Mouse (Mus musculus): ENCODE data around the gene Tshb. TPM values are rescaled to one million over a fixed set of nuclear protein-coding genes. Genes with fewer than 3 reads are reported as not detected.

Tshb gene
- total RNA-seq, 2 experiments from 2014 or later: not detected

DNA sequence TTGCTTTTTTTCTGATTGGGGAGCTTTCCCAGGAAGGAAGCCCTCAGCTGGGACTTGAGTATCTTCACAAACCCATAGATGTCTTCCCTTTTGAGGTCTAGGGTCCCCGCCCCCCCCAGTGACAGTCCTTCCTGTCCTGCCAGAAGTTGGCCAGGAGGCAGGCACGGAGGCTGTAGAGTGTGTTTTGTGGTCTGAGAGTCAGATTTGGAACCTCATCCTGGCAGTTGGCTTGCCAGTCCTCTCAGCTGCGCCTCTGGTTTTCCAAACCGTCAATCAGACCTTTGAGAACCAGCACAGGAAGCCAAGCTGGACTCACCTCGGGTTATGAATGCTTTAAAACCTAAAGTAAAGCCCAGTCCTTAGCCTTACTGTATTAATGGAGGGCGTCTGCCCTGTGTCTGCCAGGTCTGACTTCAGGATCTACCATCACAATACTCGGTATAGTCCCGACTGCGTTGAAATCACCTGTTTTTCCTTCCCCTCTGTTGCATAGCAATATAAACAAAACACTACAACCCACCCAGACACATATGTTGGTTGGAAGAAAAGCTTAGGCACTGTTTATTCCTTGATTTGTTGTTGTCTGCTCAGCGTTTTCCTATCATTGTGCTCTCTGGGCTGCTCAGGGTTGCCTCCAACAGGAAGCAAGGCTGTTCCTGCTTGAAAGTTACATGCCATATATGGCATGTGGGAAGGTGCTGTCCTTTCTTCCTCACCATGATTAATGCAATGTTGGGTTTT, 44.2 kb downstream of the Tshb start:
- no peak for DNase-seq (ENCODE audit: low spot score in 2 of 2)

DNA sequence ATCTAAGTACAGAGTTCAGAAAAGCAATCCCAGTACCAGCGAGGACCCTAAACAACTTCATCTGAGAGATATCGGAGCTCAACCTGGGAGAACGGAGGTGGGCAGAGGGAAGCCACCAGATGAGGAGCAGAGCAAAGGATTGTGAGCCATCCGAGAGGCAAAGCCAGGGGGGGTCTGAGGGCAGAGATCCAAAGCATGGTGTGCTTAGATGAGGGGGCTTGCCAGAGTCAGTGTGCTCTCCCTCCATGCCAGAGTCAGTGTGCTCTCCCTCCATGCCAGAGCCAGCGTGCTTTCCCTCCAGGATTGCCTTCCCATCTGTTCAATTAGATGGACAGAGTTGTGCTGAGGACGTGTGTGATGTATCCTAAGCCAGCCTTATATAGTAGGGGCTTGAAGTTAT, 45.4 kb downstream of the Tshb start:
- no peak for DNase-seq (ENCODE audit: low spot score in 2 of 2)

DNA sequence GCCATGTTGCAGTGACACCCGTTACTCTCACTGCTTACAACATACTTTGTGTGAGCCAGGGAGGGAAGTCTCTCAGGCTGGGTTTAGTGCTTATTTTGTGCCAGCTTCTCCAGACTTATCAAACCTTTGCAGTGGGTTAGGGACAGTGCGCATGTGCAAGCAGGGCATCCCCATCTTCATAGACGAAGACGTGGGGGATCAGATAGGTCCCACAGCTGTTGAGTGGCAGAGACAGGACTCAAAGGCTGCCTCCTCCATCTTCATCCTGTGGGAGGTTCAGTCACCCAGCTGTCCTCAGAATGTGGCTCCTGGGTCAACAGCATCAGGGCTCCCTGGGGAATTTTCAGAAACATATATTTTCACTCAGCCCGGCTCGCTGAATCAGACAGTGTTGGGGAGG, 46.1 kb downstream of the Tshb start:
- DNase-seq (ENCODE audit: low spot score in 2 of 2): no peak

DNA sequence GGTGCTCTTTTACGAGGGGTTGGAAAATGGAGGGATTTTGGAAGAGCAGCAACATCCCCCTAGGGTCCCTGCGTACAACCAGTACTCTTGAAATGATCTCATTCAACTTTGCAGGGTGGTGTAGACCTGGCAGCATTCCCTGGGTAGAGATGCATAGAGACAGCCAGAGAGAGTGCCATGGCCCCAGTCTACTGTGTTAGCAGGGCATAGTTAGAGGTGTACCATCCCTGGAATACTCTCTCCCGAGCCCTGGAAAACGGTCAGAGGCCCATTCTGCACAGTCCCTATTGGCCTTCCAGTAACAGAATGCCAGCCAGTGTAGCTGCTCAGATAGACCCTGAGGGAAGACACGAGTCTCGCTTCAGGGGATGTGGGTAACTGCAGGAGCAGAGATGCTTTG, 46.9 kb downstream of the Tshb start:
- no peak for DNase-seq (ENCODE audit: low spot score in 2 of 2)

DNA sequence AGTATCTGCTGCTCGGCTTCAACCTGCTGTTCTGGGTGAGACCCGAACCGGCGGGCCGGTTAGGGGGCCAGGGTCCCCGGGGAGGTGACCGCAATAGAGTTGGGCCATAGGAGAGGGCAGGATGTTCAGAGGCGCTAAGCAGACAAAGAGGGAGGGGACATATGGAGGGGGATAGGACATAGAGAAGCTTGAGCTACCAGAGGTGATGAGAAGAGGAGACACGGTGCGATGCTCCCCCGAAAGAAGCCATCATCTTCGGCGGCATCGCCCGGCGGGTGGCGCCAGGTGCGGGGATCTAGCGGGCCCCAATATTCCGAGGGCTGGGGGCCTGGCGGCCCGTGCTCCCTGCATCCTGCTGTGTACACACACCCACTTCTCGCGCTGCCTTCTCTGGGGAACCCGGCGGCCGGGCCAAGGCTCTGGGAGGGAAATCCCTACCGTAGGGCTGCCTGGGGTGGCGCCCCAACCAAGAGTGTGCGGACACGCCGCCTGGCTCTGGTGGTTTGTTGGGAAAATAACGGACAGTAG, 47.4 kb downstream of the Tshb start:
- peak; percentile 39 to 54 for DNase-seq (ENCODE audit: low spot score in 2 of 2)

DNA sequence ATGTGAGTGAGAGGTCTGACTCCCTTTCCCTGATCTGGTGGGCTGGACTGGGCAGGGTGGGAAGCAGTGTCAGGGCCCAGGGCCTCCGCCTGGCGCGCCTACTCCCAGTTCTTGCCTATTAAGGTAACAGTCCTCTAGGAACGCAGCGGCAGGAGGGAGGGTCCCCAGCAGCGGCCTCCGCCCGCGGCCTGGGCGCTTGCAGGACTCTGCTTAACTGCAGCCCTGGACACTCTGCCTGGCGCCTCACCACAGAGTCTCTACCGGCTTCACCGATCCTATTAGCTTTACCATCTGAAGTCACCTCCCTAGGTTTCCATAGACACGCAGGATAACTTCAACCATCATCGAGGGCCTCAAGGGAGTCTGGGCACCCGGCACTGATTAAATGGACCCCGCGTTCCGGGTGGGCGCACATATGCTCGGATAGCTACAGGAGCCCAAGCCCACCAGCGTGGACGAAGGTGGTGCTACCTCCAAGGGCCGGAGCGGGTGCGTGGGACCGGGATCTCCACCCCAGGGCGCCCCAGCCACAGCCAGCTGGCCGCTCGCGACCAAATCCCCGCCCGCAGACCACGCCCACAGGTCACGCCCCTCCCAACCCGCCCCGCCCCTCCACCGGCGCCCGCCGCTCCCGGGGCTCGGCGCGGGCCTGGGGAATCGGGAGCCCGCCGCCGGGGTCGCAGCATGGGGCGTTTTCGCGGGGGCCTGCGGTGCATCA, 48.0 kb downstream of the Tshb start, which contains the start of gene Tspan2:
TSS of gene Tspan2 (plus strand) at position 217 of the 718 bp plus-strand sequence.
- DNase-seq (ENCODE audit: low spot score in 2 of 2): peak; percentile 42 to 63

DNA sequence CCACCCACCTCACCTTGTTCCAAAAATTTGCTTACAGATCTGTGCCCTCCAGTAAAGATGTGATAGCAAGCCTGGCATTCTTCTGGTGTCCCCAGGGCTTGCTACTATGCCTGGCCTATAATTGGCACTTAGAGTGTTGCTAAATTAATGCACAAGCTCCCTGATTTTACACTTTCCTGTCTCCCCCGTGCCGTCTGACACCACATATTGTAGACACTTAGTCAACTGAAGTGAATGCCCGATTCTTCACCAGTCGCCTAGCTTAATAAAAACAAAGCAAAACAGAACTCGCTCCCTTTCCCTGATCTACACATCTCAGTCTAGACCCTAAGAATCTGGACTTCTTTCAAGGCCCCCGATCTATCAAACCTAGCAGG, 48.6 kb downstream of the Tshb start:
- no peak for DNase-seq (ENCODE audit: low spot score in 2 of 2)

DNA sequence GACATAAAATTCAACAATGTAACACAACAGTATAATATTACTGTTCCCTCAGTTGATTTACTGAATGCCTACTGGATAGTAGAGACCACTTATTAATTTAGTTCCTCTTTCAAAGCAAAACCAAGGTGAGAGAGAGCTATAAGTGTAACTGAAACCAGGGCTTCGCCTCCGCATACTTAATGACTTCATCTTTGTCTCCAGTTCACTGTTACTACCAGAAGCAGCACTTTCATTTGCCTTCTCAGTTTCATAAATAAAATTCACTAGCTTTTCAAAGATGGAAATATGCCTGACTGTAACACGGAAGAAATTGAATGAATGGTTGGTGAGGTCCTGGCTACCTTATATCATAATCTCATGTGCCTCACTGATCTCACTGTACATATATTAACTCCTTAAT, 49.5 kb downstream of the Tshb start:
- DNase-seq (ENCODE audit: low spot score in 2 of 2): no peak

DNA sequence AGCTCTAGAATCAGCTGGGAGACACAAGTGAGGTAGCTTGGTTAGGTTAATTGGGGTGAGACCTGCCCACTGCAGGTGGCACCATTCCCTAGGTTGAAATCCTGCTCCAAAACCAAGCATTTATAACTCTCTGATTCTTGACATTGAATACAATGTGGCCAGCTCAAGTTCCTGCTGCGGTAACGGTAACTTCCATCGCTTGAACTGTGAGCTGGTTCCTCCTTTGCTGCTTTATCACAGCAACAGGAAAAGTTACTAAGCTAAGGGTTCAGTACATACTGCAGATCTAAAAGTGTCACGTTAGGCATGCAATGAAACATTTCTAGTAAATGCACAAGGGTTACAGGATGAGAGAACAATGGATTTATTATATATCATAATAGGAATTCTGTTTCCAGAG, 49.9 kb downstream of the Tshb start:
- DNase-seq (ENCODE audit: low spot score in 2 of 2): no peak

DNA sequence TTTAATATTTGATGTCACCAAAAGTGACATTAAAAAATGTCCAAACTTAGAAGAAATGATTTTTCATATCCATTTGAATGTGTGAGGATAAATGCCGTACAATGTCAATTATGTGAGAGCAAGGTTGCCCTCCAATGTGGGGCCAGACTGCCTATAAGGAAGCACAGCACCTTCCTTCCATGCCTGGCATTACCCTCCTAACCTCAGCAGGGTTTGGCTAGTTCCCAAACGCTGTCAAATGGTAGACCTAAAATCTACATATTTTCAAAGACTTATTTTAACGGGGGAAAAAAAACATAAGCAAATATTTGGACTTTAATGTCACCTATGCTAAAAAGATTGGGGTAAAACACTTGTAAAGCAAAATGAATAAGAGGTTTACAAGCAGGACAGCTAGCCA, 51.4 kb downstream of the Tshb start:
- DNase-seq (ENCODE audit: low spot score in 2 of 2): no peak

DNA sequence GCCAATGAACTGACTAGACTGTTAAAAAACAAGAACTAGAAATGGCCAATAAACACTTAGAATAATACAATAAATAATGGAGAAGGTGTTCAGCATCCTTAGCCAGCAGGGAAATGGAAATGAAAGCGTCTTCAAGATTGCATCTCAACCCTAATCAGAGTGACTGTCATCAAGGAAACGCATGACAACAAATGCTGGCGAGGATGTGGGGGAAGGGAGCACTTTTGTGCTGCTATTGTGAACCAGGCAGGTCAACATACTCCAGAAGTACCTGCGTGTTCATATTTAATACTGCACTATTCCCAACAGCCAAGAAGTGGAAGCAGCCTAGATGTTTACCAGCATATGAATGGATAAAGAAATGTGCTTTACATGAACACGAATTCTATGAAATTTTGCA, 53.1 kb downstream of the Tshb start:
- DNase-seq (ENCODE audit: low spot score in 2 of 2): no peak

Other genes starting within 250 kb of the Tshb start
- gene Tspan2, start 48.2 kb downstream of the Tshb start, total RNA-seq (2021): 10 to 100 TPM; 44.7 to 50.1 TPM
- not detected for gene Sycp1, start 153.4 kb upstream of the Tshb start, total RNA-seq (2021)
- not detected for gene Nr1h5, start 181.4 kb upstream of the Tshb start, total RNA-seq (2021)
- gene Sike1, start 213.0 kb upstream of the Tshb start, total RNA-seq (2021): 100 to 1,000 TPM in 1 of 2 experiments, 10 to 100 TPM in 1; 90.6 to 101 TPM
- 100 to 1,000 TPM; 283 to 289 TPM for gene Csde1, start 237.7 kb upstream of the Tshb start, total RNA-seq (2021)